Mouse (Mus musculus) cerebellum, adult 9-10 months (tissue): ENCODE results near the gene Polr2e.
A peak's percentile ranks its signal among the peaks of the same experiment; 100 is the strongest.

ENCODE experiments used
- DNase-seq: peaks from one replicate; pipeline ENCODE4 v3.0.0; 2022

Polr2e gene

GRCm38 (mm10) chr10:79986232-79986878 lies 53.2 kb downstream of the Polr2e start:
- peak; percentile 72 for DNase-seq
